Comparison of ENCODE assay signal across 14 mouse cellular contexts in genomic region chr15:37164191-37165135, GRCm38 (mm10).
DNase-seq lines count a peak whose midpoint lies in the region; TF ChIP-seq lines count a peak whose summit lies in the region.
"Had no signal": no experiment of that assay in that cellular context is flagged by ENCODE, and none has a peak within 500 bp of the region (broad histone marks: within the 10 kb centered on the region; RNA-seq: fewer than 3 reads in every experiment).

No protein-coding gene starts in this region.

- H3K4me3 ChIP-seq in kidney, adult 2 months (ENCODE audit: insufficient read depth, low read depth, low read length) = no peak overlapping the region
- no peak overlapping the region for H3K4me3 ChIP-seq in heart, embryonic 10.5 days
- H3K4me3 ChIP-seq: embryonic facial prominence, embryonic 15.5 days; neural tube, embryonic 13.5 days had no signal

- no peaks in the 10 kb centered on the region for H3K9me3 ChIP-seq in heart, embryonic 10.5 days
- H3K9me3 ChIP-seq: embryonic facial prominence, embryonic 15.5 days; neural tube, embryonic 13.5 days had no signal

- H3K36me3 ChIP-seq in kidney, adult 2 months (ENCODE audit: control insufficient read depth, insufficient read depth, low read length) = no peaks in the 10 kb centered on the region
- H3K36me3 ChIP-seq in heart, embryonic 10.5 days = no peaks in the 10 kb centered on the region
- H3K36me3 ChIP-seq: embryonic facial prominence, embryonic 15.5 days; neural tube, embryonic 13.5 days had no signal

- no peaks in the 10 kb centered on the region for H3K27me3 ChIP-seq in kidney, adult 2 months (replicated peaks; ENCODE audit: control insufficient read depth, insufficient read depth, low read length)
- H3K27me3 ChIP-seq in heart, embryonic 10.5 days (ENCODE audit: insufficient read depth, poor library complexity, severe bottlenecking) = peaks cover 11% of the 10 kb centered on the region; the same call in 1 of the 2 replicates
- H3K27me3 ChIP-seq: embryonic facial prominence, embryonic 15.5 days; neural tube, embryonic 13.5 days had no signal

- H3K4me1 ChIP-seq in kidney, adult 2 months (ENCODE audit: control insufficient read depth, insufficient read depth, low read length) = peaks cover 3% of the 10 kb centered on the region; the same call in 1 of the 2 replicates
- peaks cover 21% of the 10 kb centered on the region for H3K4me1 ChIP-seq in heart, embryonic 10.5 days

- no peak for TF ChIP-seq POLR2A in kidney, adult 2 months (IDR thresholded peaks at IDR 0.05; ENCODE audit: low read depth, low read length)

- peak; percentile 12 for DNase-seq in gastrocnemius, postnatal 25 days
- no peak for DNase-seq in gastrocnemius, adult 8-10 months (ENCODE audit: low spot score in 2 of 2)
- peak; percentile 35 for DNase-seq in R1 (ENCODE audit: low read depth, low spot score)
- peak; percentile 89 for DNase-seq in kidney, adult 2 months
- DNase-seq in kidney, postnatal 36 days = peak; percentile 79 to 83
- no peak for DNase-seq in right cerebral cortex, postnatal 4 days
- no peak for DNase-seq in heart, embryonic 10.5 days (ENCODE audit: low spot score)
- no peak for DNase-seq in natural killer cell, adult 2 months (ENCODE audit: low spot score in 2 of 2)
- DNase-seq: cerebellum, adult 11 months; liver; right cerebral cortex, adult 18-20 months had no signal

- H3K27ac ChIP-seq in kidney, adult 2 months (ENCODE audit: insufficient read depth, low read depth, low read length) = peak overlapping the region; percentile 4; the same call in 1 of the 2 replicates
- H3K27ac ChIP-seq in heart, embryonic 10.5 days = no peak overlapping the region
- H3K27ac ChIP-seq: embryonic facial prominence, embryonic 15.5 days; hindbrain, embryonic 14.5 days; neural tube, embryonic 13.5 days had no signal

- WGBS in kidney, adult 2 months = 16% methylated on average over 15 of the region's 15 CpGs
- WGBS in heart, embryonic 10.5 days = 28% methylated on average over 15 of the region's 15 CpGs

- no peak for TF ChIP-seq CTCF in kidney, adult 2 months (conservative IDR thresholded peaks at IDR 0.05; ENCODE audit: insufficient read depth, insufficient read length, low read depth, low read length)

Comparison
In these comparisons a context has a peak if more than half of its experiments do, and no peak if none do; other contexts are left out.
1. DNase-seq: peak in gastrocnemius, postnatal 25 days (single experiment), R1 (single experiment), kidney, adult 2 months (single experiment) and kidney, postnatal 36 days (2 of 2); none in gastrocnemius, adult 8-10 months (0 of 2), right cerebral cortex, postnatal 4 days (single experiment), heart, embryonic 10.5 days (single experiment) and natural killer cell, adult 2 months (0 of 2).